Comparison of ENCODE assay signal across 8 mouse cellular contexts in the genomic region with DNA sequence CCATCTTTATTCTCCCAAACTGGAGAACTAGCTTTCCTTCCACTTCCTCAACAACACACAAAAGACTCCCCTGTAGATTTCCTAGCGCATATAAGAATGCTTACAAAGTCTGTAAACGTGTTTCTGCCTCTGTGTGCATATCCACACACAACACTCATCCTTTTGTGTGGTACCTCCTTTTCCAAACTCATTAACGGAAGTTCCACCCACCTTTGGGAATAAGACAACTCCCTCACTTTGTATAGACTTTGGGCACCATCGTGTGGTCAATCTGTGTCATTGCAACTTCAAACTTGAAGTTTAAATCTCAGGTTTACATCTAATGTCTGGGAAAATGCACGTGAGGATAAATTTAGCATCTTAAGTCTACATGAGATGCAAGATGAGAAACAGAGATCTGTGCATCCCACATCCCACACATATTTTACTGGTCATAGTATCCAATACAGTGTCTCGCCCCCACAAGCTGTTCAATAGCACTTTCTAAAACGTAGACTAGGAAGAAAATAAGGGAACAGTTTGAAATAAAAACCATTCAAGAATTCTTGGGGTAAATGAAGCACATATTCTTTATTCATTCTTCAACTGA.
A peak's percentile ranks its signal among the peaks of the same experiment; 100 is the strongest.
DNase-seq lines count a peak whose midpoint lies in the region; ATAC-seq and TF ChIP-seq lines count a peak whose summit lies in the region.

No protein-coding gene starts in this region.

- WGBS in forebrain, embryonic 12.5 days = 27% methylated on average over 7 of the region's 7 CpGs
- WGBS in limb, embryonic 14.5 days = 25% methylated on average over 7 of the region's 7 CpGs
- WGBS in neural tube, embryonic 14.5 days = 27% methylated on average over 7 of the region's 7 CpGs

- TF ChIP-seq POLR2A in limb, embryonic 14.5 days (IDR thresholded peaks at IDR 0.05; ENCODE audit: borderline replicate concordance, extremely low read depth, insufficient read depth, insufficient read length) = no peak

- ATAC-seq in forebrain, embryonic 12.5 days (ENCODE audit: low FRiP score) = peak; percentile 77; the same call in 1 of the 2 replicates
- ATAC-seq in limb, embryonic 14.5 days (ENCODE audit: low FRiP score, low read depth) = no peak
- ATAC-seq in neural tube, embryonic 14.5 days (ENCODE audit: low read depth) = peak; percentile 58

- H3K4me2 ChIP-seq in forebrain, embryonic 12.5 days = peak overlapping the region; percentile 30; the same call in 1 of the 2 replicates
- peak overlapping the region; percentile 41 for H3K4me2 ChIP-seq in limb, embryonic 14.5 days (replicated peaks; ENCODE audit: low read depth, low read length, severe bottlenecking)
- peak overlapping the region; percentile 40 for H3K4me2 ChIP-seq in neural tube, embryonic 14.5 days (ENCODE audit: low read depth, low read length)

- H3K9ac ChIP-seq in forebrain, embryonic 12.5 days = no peak overlapping the region
- H3K9ac ChIP-seq in limb, embryonic 14.5 days (ENCODE audit: low read depth, low read length, severe bottlenecking) = no peak overlapping the region
- H3K9ac ChIP-seq in neural tube, embryonic 14.5 days (replicated peaks; ENCODE audit: low read depth, low read length) = no peak overlapping the region

- peaks cover 3% of the 10 kb centered on the region; the same call in 1 of the 2 replicates for H3K4me1 ChIP-seq in forebrain, embryonic 12.5 days
- H3K4me1 ChIP-seq in limb, embryonic 14.5 days (ENCODE audit: control insufficient read depth, insufficient read depth, low read length) = no peaks in the 10 kb centered on the region
- 0 out of 2 replicates have a peak, but pooled peaks cover 4% of the 10 kb centered on the region for H3K4me1 ChIP-seq in neural tube, embryonic 14.5 days (ENCODE audit: control insufficient read depth, insufficient read depth, low read length)

- DNase-seq in layer of hippocampus, adult 11-12 months (ENCODE audit: low spot score) = peak; percentile 27
- no peak for DNase-seq in layer of hippocampus, adult 9-11 months
- peak; percentile 79 for DNase-seq in brain, adult 2 months (ENCODE audit: low read depth, low spot score)
- DNase-seq in induced T-regulatory cell, adult 2 months (ENCODE audit: low read depth) = peak; percentile 15
- DNase-seq in limb, embryonic 14.5 days (ENCODE audit: low spot score) = peak; percentile 67
- no peak for DNase-seq in urinary bladder, adult 2 months (ENCODE audit: low spot score)

- no peak overlapping the region for H3K4me3 ChIP-seq in forebrain, embryonic 12.5 days (replicated peaks)
- H3K4me3 ChIP-seq in limb, embryonic 14.5 days (replicated peaks; ENCODE audit: low read length) = 0 out of 2 replicates have a peak overlapping the region, but pooled peaks have one; percentile 12
- no peak overlapping the region for H3K4me3 ChIP-seq in neural tube, embryonic 14.5 days (ENCODE audit: low read depth, low read length)

- no peak overlapping the region for H3K27ac ChIP-seq in forebrain, embryonic 12.5 days
- H3K27ac ChIP-seq in limb, embryonic 14.5 days (replicated peaks; ENCODE audit: low read depth, low read length) = no peak overlapping the region
- H3K27ac ChIP-seq in neural tube, embryonic 14.5 days (ENCODE audit: low read depth, low read length) = no peak overlapping the region

- H3K27me3 ChIP-seq in forebrain, embryonic 12.5 days = no peaks in the 10 kb centered on the region
- H3K27me3 ChIP-seq in limb, embryonic 14.5 days (ENCODE audit: control insufficient read depth, insufficient read depth, low read length) = no peaks in the 10 kb centered on the region
- H3K27me3 ChIP-seq in neural tube, embryonic 14.5 days (ENCODE audit: control insufficient read depth, insufficient read depth, low read length) = no peaks in the 10 kb centered on the region

- H3K9me3 ChIP-seq in forebrain, embryonic 12.5 days = no peaks in the 10 kb centered on the region
- H3K9me3 ChIP-seq in limb, embryonic 14.5 days (ENCODE audit: control insufficient read depth, low read length) = no peaks in the 10 kb centered on the region
- no peaks in the 10 kb centered on the region for H3K9me3 ChIP-seq in neural tube, embryonic 14.5 days (ENCODE audit: control insufficient read depth, low read length)

- H3K36me3 ChIP-seq in forebrain, embryonic 12.5 days (replicated peaks) = no peaks in the 10 kb centered on the region
- no peaks in the 10 kb centered on the region for H3K36me3 ChIP-seq in limb, embryonic 14.5 days (ENCODE audit: control insufficient read depth, insufficient read depth, low read length)
- H3K36me3 ChIP-seq in neural tube, embryonic 14.5 days (ENCODE audit: control insufficient read depth, insufficient read depth, low read length) = no peaks in the 10 kb centered on the region

Comparison
In these comparisons a context has a peak if more than half of its experiments do, and no peak if none do; other contexts are left out.
1. DNase-seq: peak in layer of hippocampus, adult 11-12 months (single experiment), brain, adult 2 months (single experiment), induced T-regulatory cell, adult 2 months (single experiment) and limb, embryonic 14.5 days (single experiment); none in layer of hippocampus, adult 9-11 months (single experiment) and urinary bladder, adult 2 months (single experiment).
2. Peak in every context shown above with its lines, with median percentiles within 50 percentile points of each other: H3K4me2 ChIP-seq.